Mouse (Mus musculus): Measurements from ENCODE around the gene Lclat1. TPM values are rescaled to one million over a fixed set of nuclear protein-coding genes. Genes with fewer than 3 reads are reported as not detected.

The Lclat1 gene
- polyA plus RNA-seq, 1 experiment from 2014 or later, result 24.3 TPM

GRCm38 (mm10) chr17:73087045-73087910 lies 20.5 kb upstream of the Lclat1 start:
- peak overlapping the region; percentile 17; the same call in 1 of the 2 replicates for H3K4me2 ChIP-seq (replicated peaks; ENCODE audit: low read depth)

DNA sequence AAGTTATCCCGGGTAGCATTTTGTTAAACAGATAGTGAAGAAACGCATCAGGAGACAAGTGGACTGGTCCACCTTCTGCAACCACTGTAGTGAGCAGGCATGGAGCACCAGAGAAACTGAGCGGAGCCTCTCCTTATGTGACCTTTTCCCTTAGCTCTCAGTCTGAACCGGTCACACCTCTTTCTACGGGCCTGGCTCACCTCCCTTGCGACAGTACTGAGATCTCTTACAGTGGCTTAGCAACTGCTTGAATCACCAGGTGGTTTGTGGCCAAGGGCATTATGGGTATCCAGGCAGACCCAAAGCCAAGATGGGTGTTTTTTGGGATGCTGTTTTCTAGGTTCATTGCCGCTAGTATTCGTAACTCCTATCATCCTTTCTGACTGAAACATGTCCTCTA lies 16.4 kb upstream of the Lclat1 start:
- H3K27me3 ChIP-seq (replicated peaks; ENCODE audit: control insufficient read depth, insufficient read depth, low read length), result no peaks in the 10 kb centered on the region
- H3K4me3 ChIP-seq (ENCODE audit: low read depth, low read length), result no peak overlapping the region
- no peak overlapping the region for H3K4me2 ChIP-seq (replicated peaks; ENCODE audit: low read depth)
- no peaks in the 10 kb centered on the region for H3K4me1 ChIP-seq (replicated peaks; ENCODE audit: control insufficient read depth, insufficient read depth, low read length)
- 59% methylated on average over 8 of the region's 8 CpGs for WGBS
- TF ChIP-seq CTCF (IDR thresholded peaks at IDR 0.05; ENCODE audit: low read depth), result no peak
- no peak overlapping the region for H3K9ac ChIP-seq (ENCODE audit: low read depth, low read length)
- no peaks in the 10 kb centered on the region for H3K9me3 ChIP-seq (ENCODE audit: control insufficient read depth)
- no peak overlapping the region for H3K27ac ChIP-seq (ENCODE audit: low read depth, low read length)
- no peaks in the 10 kb centered on the region for H3K36me3 ChIP-seq (ENCODE audit: control insufficient read depth, insufficient read depth)
- no peak for ATAC-seq

More at GRCm38 (mm10) chr17:73087045-73087910, 20.5 kb upstream of the Lclat1 start:
- H3K9me3 ChIP-seq (ENCODE audit: control insufficient read depth), result no peaks in the 10 kb centered on the region
- no peaks in the 10 kb centered on the region; the same call in 1 of the 2 replicates for H3K4me1 ChIP-seq (replicated peaks; ENCODE audit: control insufficient read depth, insufficient read depth, low read length)
- 24% methylated on average over 13 of the region's 13 CpGs for WGBS
- H3K27ac ChIP-seq (ENCODE audit: low read depth, low read length), result peak overlapping the region; percentile 83
- no peak overlapping the region for H3K4me3 ChIP-seq (ENCODE audit: low read depth, low read length)
- H3K9ac ChIP-seq (ENCODE audit: low read depth, low read length), result no peak overlapping the region
- peak; percentile 96 for ATAC-seq
- no peaks in the 10 kb centered on the region for H3K36me3 ChIP-seq (ENCODE audit: control insufficient read depth, insufficient read depth)
- TF ChIP-seq CTCF (IDR thresholded peaks at IDR 0.05; ENCODE audit: low read depth), result no peak
- no peaks in the 10 kb centered on the region for H3K27me3 ChIP-seq (replicated peaks; ENCODE audit: control insufficient read depth, insufficient read depth, low read length)

GRCm38 (mm10) chr17:73092103-73093097 lies 15.4 kb upstream of the Lclat1 start:
- no peak overlapping the region for H3K27ac ChIP-seq (ENCODE audit: low read depth, low read length)
- no peak overlapping the region for H3K9ac ChIP-seq (ENCODE audit: low read depth, low read length)
- no peak overlapping the region for H3K4me3 ChIP-seq (ENCODE audit: low read depth, low read length)
- no peaks in the 10 kb centered on the region for H3K4me1 ChIP-seq (replicated peaks; ENCODE audit: control insufficient read depth, insufficient read depth, low read length)
- WGBS, result 75% methylated on average over 12 of the region's 12 CpGs
- no peaks in the 10 kb centered on the region for H3K27me3 ChIP-seq (replicated peaks; ENCODE audit: control insufficient read depth, insufficient read depth, low read length)
- no peak for ATAC-seq
- H3K4me2 ChIP-seq (replicated peaks; ENCODE audit: low read depth), result no peak overlapping the region
- no peak for TF ChIP-seq CTCF (IDR thresholded peaks at IDR 0.05; ENCODE audit: low read depth)
- no peaks in the 10 kb centered on the region for H3K36me3 ChIP-seq (ENCODE audit: control insufficient read depth, insufficient read depth)
- no peaks in the 10 kb centered on the region for H3K9me3 ChIP-seq (ENCODE audit: control insufficient read depth)

DNA sequence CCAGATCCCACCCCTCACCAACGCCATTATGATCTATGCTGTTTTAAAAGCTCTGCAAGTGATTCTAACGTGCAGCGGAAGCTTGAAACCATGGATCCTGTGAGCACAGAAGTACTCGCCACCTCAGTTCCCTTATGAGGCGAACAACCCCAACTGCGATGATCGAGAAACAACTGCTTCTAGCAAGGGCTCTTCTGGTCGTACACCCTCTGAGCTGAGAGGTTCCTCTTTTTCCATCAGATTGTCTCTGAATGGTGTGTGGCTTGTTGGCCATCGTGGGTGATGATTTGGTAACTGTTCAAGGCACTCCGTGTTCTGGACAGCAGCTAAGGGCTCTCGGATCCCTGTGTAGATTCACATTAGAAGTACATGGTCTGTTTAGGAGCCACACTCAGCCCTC lies 12.7 kb upstream of the Lclat1 start:
- Histone ChIP-seq H3K4me2 (replicated peaks; ENCODE audit: low read depth) (no peak overlapping the region), H3K27ac (ENCODE audit: low read depth, low read length) (no peak overlapping the region), H3K4me1 (replicated peaks; ENCODE audit: control insufficient read depth, insufficient read depth, low read length) (no peaks in the 10 kb centered on the region), H3K4me3 (ENCODE audit: low read depth, low read length) (no peak overlapping the region), H3K9me3 (ENCODE audit: control insufficient read depth) (no peaks in the 10 kb centered on the region), H3K9ac (ENCODE audit: low read depth, low read length) (no peak overlapping the region), H3K36me3 (ENCODE audit: control insufficient read depth, insufficient read depth) (no peaks in the 10 kb centered on the region), H3K27me3 (replicated peaks; ENCODE audit: control insufficient read depth, insufficient read depth, low read length) (no peaks in the 10 kb centered on the region)
- 75% methylated on average over 11 of the region's 11 CpGs for WGBS
- no peak for TF ChIP-seq CTCF (IDR thresholded peaks at IDR 0.05; ENCODE audit: low read depth)
- no peak for ATAC-seq

GRCm38 (mm10) chr17:73095585-73095984 lies 12.2 kb upstream of the Lclat1 start:
- no peak for TF ChIP-seq CTCF (IDR thresholded peaks at IDR 0.05; ENCODE audit: low read depth)
- 96% methylated on average over 8 of the region's 8 CpGs for WGBS

GRCm38 (mm10) chr17:73096484-73096883 lies 11.3 kb upstream of the Lclat1 start:
- Histone ChIP-seq H3K4me3 (ENCODE audit: low read depth, low read length) (no peak overlapping the region), H3K27ac (ENCODE audit: low read depth, low read length) (no peak overlapping the region), H3K4me1 (replicated peaks; ENCODE audit: control insufficient read depth, insufficient read depth, low read length) (no peaks in the 10 kb centered on the region), H3K4me2 (replicated peaks; ENCODE audit: low read depth) (no peak overlapping the region), H3K9ac (ENCODE audit: low read depth, low read length) (no peak overlapping the region), H3K9me3 (ENCODE audit: control insufficient read depth) (no peaks in the 10 kb centered on the region), H3K27me3 (replicated peaks; ENCODE audit: control insufficient read depth, insufficient read depth, low read length) (no peaks in the 10 kb centered on the region), H3K36me3 (ENCODE audit: control insufficient read depth, insufficient read depth) (no peaks in the 10 kb centered on the region)
- 44% methylated on average over 5 of the region's 5 CpGs for WGBS
- peak; percentile 75 for TF ChIP-seq CTCF (IDR thresholded peaks at IDR 0.05; ENCODE audit: low read depth)
- ATAC-seq, result no peak

More at GRCm38 (mm10) chr17:73095585-73095984, 12.2 kb upstream of the Lclat1 start:
- no peak overlapping the region for H3K4me2 ChIP-seq (replicated peaks; ENCODE audit: low read depth)
- no peaks in the 10 kb centered on the region for H3K36me3 ChIP-seq (ENCODE audit: control insufficient read depth, insufficient read depth)
- no peaks in the 10 kb centered on the region for H3K27me3 ChIP-seq (replicated peaks; ENCODE audit: control insufficient read depth, insufficient read depth, low read length)
- no peak overlapping the region for H3K9ac ChIP-seq (ENCODE audit: low read depth, low read length)
- H3K4me3 ChIP-seq (ENCODE audit: low read depth, low read length), result no peak overlapping the region
- no peak overlapping the region for H3K27ac ChIP-seq (ENCODE audit: low read depth, low read length)
- no peaks in the 10 kb centered on the region for H3K9me3 ChIP-seq (ENCODE audit: control insufficient read depth)
- H3K4me1 ChIP-seq (replicated peaks; ENCODE audit: control insufficient read depth, insufficient read depth, low read length), result no peaks in the 10 kb centered on the region
- no peak for ATAC-seq

Measured in intestine, postnatal 0 days (tissue).